Mouse (Mus musculus): ENCODE data around the gene Sfxn5.

DNA sequence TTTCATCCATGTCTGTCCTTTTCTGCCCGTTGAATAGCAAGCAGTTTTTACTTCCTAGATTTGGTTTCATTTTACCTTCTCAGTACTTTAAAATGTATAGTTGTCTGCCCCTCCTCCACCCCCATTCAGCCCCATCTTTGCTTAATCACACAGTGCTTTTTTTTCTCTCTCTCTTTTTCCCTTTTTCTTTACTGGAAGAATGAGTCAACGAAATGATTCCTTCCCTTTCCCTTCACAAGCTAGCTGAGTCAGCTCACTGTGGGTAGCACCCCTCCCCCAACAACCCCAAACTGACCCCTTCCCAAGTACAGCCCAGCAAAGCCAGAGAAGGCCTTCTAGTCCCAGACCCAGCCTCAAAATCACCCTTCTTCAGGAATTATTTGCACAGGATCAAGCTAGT lies 8.1 kb downstream of the Sfxn5 start:
- no peak for TF ChIP-seq GATA1 (IDR thresholded peaks at IDR 0.05; ENCODE audit: borderline replicate concordance, low read length)
- TF ChIP-seq FLI1 (IDR thresholded peaks at IDR 0.05; ENCODE audit: low read length): no peak
